Mouse (Mus musculus): ENCODE measurements at regions not wholly inside any gene's neighbourhood (a gene's known extent, or its start where the extent isn't known, plus 50 kb on each side); places are given as distances from the start of the nearest gene placed in this dataset.

- TF ChIP-seq POLR2A (IDR thresholded peaks at IDR 0.05; ENCODE audit: low read depth, low read length), result no peak
- TF ChIP-seq CTCF (IDR thresholded peaks at IDR 0.05; ENCODE audit: extremely low read depth, insufficient read depth, insufficient read length, insufficient replicate concordance), result no peak
Observed at GRCm38 (mm10) chr13:52021828-52022227, 175.3 kb downstream of the Gadd45g start.

All from spleen, adult 2 months (tissue).